Mouse (Mus musculus): ENCODE data around the gene Bfsp2.

The Bfsp2 gene

GRCm38 (mm10) chr9:103480603-103481220 lies 492 bp upstream of the Bfsp2 start:
- no peak for DNase-seq

- DNase-seq: no peak
Measured at GRCm38 (mm10) chr9:103475414-103475813, 4.8 kb downstream of the Bfsp2 start.

- DNase-seq: peak; percentile 26
Measured at GRCm38 (mm10) chr9:103473915-103474688, 6.1 kb downstream of the Bfsp2 start.

- DNase-seq: no peak
Measured at GRCm38 (mm10) chr9:103471784-103472183, 8.4 kb downstream of the Bfsp2 start.

- DNase-seq: no peak
Measured at GRCm38 (mm10) chr9:103469516-103469915, 10.7 kb downstream of the Bfsp2 start.

GRCm38 (mm10) chr9:103468911-103469310 lies 11.3 kb downstream of the Bfsp2 start:
- no peak for DNase-seq

- DNase-seq: no peak
Measured at GRCm38 (mm10) chr9:103465711-103466220, 14.5 kb downstream of the Bfsp2 start.

GRCm38 (mm10) chr9:103465293-103465692 lies 14.9 kb downstream of the Bfsp2 start:
- no peak for DNase-seq

GRCm38 (mm10) chr9:103463833-103464232 lies 16.4 kb downstream of the Bfsp2 start:
- DNase-seq: no peak

- no peak for DNase-seq
Measured at GRCm38 (mm10) chr9:103459839-103460238, 20.4 kb downstream of the Bfsp2 start.

- no peak for DNase-seq
Measured at GRCm38 (mm10) chr9:103459307-103459706, 20.9 kb downstream of the Bfsp2 start.

- DNase-seq: no peak
Measured at GRCm38 (mm10) chr9:103449651-103450050, 30.6 kb downstream of the Bfsp2 start.

- no peak for DNase-seq
Measured at GRCm38 (mm10) chr9:103449092-103449491, 31.1 kb downstream of the Bfsp2 start.

GRCm38 (mm10) chr9:103444656-103445055 lies 35.6 kb downstream of the Bfsp2 start:
- DNase-seq: no peak

GRCm38 (mm10) chr9:103443824-103444185 lies 36.4 kb downstream of the Bfsp2 start:
- no peak for DNase-seq

GRCm38 (mm10) chr9:103443121-103443823 lies 36.9 kb downstream of the Bfsp2 start:
- DNase-seq: no peak

GRCm38 (mm10) chr9:103440597-103440996 lies 39.6 kb downstream of the Bfsp2 start:
- no peak for DNase-seq

- DNase-seq: no peak
Measured at GRCm38 (mm10) chr9:103437104-103437503, 43.1 kb downstream of the Bfsp2 start.

- DNase-seq: no peak
Measured at GRCm38 (mm10) chr9:103434116-103434515, 46.1 kb downstream of the Bfsp2 start.

- no peak for DNase-seq
Measured at GRCm38 (mm10) chr9:103432122-103432778, 48.0 kb downstream of the Bfsp2 start.

GRCm38 (mm10) chr9:103431718-103432117 lies 48.5 kb downstream of the Bfsp2 start:
- no peak for DNase-seq

- DNase-seq: no peak
Measured at GRCm38 (mm10) chr9:103430431-103431220, 49.6 kb downstream of the Bfsp2 start.
